Mouse (Mus musculus) forebrain, embryonic 12.5 days (tissue): ENCODE data around the gene Tmem270. TPM values are rescaled to one million over a fixed set of nuclear protein-coding genes. Genes with fewer than 3 reads are reported as not detected.
"Not testable (repeated sequence)": the region's sequence is repeated elsewhere in the genome, so short reads cannot be mapped to it uniquely, and the experiment has no call there.

ENCODE experiments used
- ATAC-seq: fragments of 200-750 bp; cut with Nextera tagmentation; 2 replicates; pipeline ENCODE4 v1.8.0; 2017; ENCODE audit warnings: moderate TSS enrichment; ENCODE audit not compliant: low FRiP score
- H3K27ac ChIP-seq: fragments of 300-500 bp; sonication (generic); 2 replicates; pipeline ENCODE4 v1.5.1; 2016; ENCODE audit warnings: mild to moderate bottlenecking
- H3K27me3 ChIP-seq: fragments of 300-500 bp; sonication (generic); 2 replicates; pipeline ENCODE4 v1.6.1; 2016; ENCODE audit warnings: mild to moderate bottlenecking
- H3K36me3 ChIP-seq: fragments of 300-500 bp; sonication (generic); replicated peaks from 2 replicates; pipeline ENCODE4 v1.6.1; 2016; ENCODE audit warnings: mild to moderate bottlenecking
- H3K4me1 ChIP-seq: fragments of 300-500 bp; sonication (generic); 2 replicates; pipeline ENCODE4 v1.6.1; 2016
- H3K4me2 ChIP-seq: fragments of 300-500 bp; sonication (generic); 2 replicates; pipeline ENCODE4 v1.6.1; 2016; ENCODE audit warnings: mild to moderate bottlenecking, moderate library complexity
- H3K4me3 ChIP-seq: fragments of 300-500 bp; sonication (generic); replicated peaks from 2 replicates; pipeline ENCODE4 v1.5.1; 2016; ENCODE audit warnings: mild to moderate bottlenecking
- H3K9ac ChIP-seq: fragments of 300-500 bp; sonication (generic); 2 replicates; pipeline ENCODE4 v1.6.1; 2016; ENCODE audit warnings: mild to moderate bottlenecking
- H3K9me3 ChIP-seq: fragments of 300-500 bp; sonication (generic); 2 replicates; pipeline ENCODE4 v1.6.1; 2016
- WGBS: fragments of 180-500 bp; shearing (Covaris S2); methylation state at CpG from one replicate; pipeline ENCODE4 v1.1.7; 2016; 5-methylcytosine and 5-hydroxymethylcytosine counted together
- polyA plus RNA-seq: library from polyadenylated mRNA; unstranded; fragments of >200 nt; fragmentation: Nextera tagmentation; extraction: Ambion mirVana; gene quantifications from 2 replicates; pipeline ENCODE4 v1.2.1, GENCODE M21; 2016

Tmem270 gene
- polyA plus RNA-seq, 1 experiment from 2014 or later = not detected

DNA sequence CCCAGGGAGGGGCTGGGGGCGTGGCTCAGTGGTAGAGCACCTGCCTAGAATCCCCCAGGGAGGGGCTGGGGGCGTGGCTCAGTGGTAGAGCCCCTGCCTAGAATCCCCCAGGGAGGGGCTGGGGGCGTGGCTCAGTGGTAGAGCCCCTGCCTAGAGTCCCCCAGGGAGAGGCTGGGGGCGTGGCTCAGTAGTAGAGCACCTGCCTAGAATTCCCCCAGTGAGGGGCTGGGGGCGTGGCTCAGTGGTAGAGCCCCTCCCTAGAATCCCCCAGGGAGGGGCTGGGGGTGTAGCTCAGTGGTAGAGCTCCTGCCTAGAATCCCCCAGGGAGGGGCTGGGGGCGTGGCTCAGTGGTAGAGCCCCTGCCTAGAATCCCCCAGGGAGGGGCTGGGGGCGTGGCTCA, 33.0 kb upstream of the Tmem270 start:
- H3K4me2 ChIP-seq, H3K4me3 ChIP-seq, H3K36me3 ChIP-seq, H3K9me3 ChIP-seq, H3K4me1 ChIP-seq, H3K27me3 ChIP-seq, H3K9ac ChIP-seq, ATAC-seq, H3K27ac ChIP-seq: not testable (repeated sequence)
- WGBS = 80% methylated on average over 3 of the region's 7 CpGs

DNA sequence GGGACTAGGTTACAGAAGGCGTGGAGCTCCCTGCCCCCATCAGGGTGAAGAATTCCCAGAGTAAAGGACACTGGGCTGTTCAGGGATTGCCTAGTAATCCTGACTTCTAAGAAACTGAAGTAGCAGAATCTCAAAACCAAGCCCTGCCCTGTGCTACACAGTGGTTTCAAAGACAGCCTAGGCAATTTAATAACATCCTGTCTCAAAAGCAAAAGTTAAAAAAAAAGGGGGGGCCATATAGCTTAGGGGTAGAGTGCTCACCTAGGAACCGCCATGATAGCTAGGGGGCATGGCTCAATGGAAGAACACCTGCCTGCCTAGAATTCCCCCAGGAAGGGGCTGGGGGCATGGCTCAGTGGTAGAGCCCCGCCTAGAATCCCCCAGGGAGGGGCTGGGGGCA, 32.5 kb upstream of the Tmem270 start:
- no peak overlapping the region for H3K4me2 ChIP-seq
- H3K27me3 ChIP-seq = 0 out of 2 replicates have a peak, but pooled peaks cover 4% of the 10 kb centered on the region
- no peaks in the 10 kb centered on the region for H3K36me3 ChIP-seq
- no peak for ATAC-seq
- 79% methylated on average over 3 of the region's 3 CpGs for WGBS
- H3K9ac ChIP-seq = no peak overlapping the region
- no peak overlapping the region for H3K4me3 ChIP-seq
- no peak overlapping the region for H3K27ac ChIP-seq
- H3K9me3 ChIP-seq = no peaks in the 10 kb centered on the region
- H3K4me1 ChIP-seq = no peaks in the 10 kb centered on the region

DNA sequence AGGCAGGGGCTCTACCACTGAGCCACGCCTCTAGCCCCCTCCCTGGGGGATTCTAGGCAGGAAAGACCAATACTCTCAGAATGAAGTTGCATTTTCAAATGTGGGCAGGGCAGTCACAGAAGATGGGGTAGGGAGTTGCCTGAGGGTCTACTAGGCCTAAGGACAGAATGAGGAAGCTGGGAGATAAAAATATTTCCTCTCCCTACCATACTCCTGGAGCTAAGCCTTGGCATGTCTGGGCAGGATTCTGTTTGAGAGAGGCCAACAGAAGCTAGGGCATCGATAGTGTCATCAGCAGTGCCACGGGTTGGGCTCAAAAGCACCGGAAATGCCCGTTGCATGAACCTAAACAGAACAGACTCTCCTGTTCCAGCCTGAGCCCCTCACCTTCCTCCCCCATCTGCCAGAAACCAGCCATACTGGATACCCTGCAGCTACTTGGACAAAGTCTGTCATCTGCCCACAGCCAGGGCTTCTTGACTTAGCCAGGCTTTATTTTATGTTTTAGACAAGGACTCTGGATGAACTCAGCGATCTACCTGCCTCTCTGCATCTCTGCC, 30.2 kb upstream of the Tmem270 start:
- no peak for ATAC-seq
- WGBS = 93% methylated on average over 6 of the region's 6 CpGs

DNA sequence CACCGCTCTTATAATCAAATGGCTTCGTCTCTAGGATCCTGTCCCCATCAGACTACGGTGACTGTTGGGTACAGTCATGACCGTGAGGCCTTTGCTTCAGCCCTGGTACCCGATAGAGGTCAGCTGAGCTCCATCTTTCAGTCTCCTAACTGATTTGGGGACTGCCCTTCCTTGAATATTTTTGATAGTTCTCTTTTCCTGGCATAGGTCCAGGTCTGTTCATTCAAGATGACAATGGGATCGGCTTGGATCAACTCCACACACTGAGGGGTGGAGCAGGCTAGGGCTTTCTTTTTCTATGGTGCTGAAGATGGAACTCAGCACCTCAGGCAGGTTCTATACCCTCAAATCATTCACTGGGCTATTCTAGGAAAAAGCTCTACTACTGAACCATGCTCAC, 29.5 kb upstream of the Tmem270 start:
- H3K9ac ChIP-seq = no peak overlapping the region
- 92% methylated on average over 6 of the region's 6 CpGs for WGBS
- H3K9me3 ChIP-seq = no peaks in the 10 kb centered on the region
- no peak for ATAC-seq
- H3K27ac ChIP-seq = no peak overlapping the region
- peaks cover 6% of the 10 kb centered on the region for H3K4me1 ChIP-seq
- no peak overlapping the region for H3K4me3 ChIP-seq
- no peaks in the 10 kb centered on the region for H3K27me3 ChIP-seq
- H3K36me3 ChIP-seq = no peaks in the 10 kb centered on the region
- H3K4me2 ChIP-seq = no peak overlapping the region

More for the DNA sequence above, 30.2 kb upstream of the Tmem270 start:
- Histone ChIP-seq H3K9ac (no peak overlapping the region), H3K4me2 (no peak overlapping the region), H3K4me1 (peaks cover 6% of the 10 kb centered on the region), H3K9me3 (no peaks in the 10 kb centered on the region), H3K27me3 (no peaks in the 10 kb centered on the region), H3K27ac (no peak overlapping the region), H3K4me3 (no peak overlapping the region), H3K36me3 (no peaks in the 10 kb centered on the region)

DNA sequence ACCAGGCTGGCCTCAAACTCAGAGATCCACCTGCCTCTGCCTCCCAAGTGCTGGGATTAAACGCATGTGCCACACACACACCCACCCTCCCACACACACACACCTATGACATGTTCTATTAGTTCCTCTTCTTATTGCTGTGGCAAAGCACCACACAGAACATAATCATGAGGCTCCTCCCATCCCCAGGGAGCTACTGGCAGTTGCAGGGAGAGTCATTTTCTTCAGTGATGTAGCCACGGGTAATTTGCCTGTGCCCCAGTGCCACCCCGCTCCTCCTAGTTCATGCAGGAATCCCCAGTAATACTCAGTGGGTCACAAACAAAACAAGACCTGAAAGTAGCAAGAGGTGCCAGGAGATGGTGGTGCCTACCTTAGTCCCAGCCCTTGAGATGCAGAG, 28.1 kb upstream of the Tmem270 start:
- no peak for ATAC-seq
- H3K36me3 ChIP-seq = no peaks in the 10 kb centered on the region
- H3K4me2 ChIP-seq = no peak overlapping the region
- H3K27me3 ChIP-seq = 0 out of 2 replicates have a peak, but pooled peaks cover 3% of the 10 kb centered on the region
- WGBS = 91% methylated on average over 3 of the region's 3 CpGs
- H3K9me3 ChIP-seq = no peaks in the 10 kb centered on the region
- H3K9ac ChIP-seq = no peak overlapping the region
- H3K4me3 ChIP-seq = no peak overlapping the region
- H3K4me1 ChIP-seq = peaks cover 6% of the 10 kb centered on the region
- H3K27ac ChIP-seq = no peak overlapping the region

DNA sequence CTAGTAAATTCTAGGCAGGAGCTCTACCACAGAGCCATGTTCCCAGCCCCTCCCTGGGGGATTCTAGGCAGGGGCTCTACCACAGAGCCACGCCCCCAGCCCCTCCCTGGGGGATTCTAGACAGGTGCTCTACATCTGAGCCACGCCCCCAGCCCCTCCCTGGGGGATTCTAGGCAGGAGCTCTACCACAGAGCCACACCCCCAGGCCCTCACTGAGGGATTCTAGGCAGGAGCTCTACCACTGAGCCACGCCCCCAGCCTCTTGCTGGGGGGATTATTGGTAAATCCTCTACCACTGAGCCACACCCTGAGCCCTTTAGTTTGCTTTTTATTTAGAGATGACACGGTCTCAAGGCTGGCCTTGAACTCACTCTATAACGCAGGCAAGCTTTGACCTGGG, 27.2 kb upstream of the Tmem270 start:
- H3K27me3 ChIP-seq, H3K4me1 ChIP-seq, H3K36me3 ChIP-seq, H3K9ac ChIP-seq, H3K4me2 ChIP-seq, H3K27ac ChIP-seq, H3K9me3 ChIP-seq, ATAC-seq, H3K4me3 ChIP-seq: not testable (repeated sequence)
- 87% methylated on average over 5 of the region's 5 CpGs for WGBS

DNA sequence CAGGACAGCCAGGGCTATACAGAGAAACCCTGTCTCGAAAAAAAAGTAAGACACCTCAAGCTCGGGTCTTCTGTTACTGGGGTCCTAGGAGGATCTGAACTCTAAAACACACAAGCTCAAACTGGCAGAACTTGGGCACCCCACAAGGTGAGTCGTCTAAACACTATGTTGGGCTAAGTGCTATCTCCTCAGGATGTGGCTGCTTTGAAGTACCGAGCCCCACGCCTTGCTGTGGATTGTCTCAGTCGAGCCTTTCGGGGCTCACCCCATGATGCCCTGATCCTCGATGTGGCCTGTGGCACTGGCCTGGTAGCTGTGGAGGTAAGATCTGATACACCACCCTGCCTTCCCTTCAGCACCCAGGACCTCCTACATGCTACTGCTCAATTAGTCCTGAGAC, 26.7 kb upstream of the Tmem270 start:
- no peak overlapping the region for H3K4me3 ChIP-seq
- 90% methylated on average over 8 of the region's 8 CpGs for WGBS
- no peak overlapping the region for H3K9ac ChIP-seq
- H3K4me1 ChIP-seq = peaks cover 6% of the 10 kb centered on the region
- H3K9me3 ChIP-seq = no peaks in the 10 kb centered on the region
- peak overlapping the region; percentile 81; the same call in 1 of the 2 replicates for H3K4me2 ChIP-seq
- H3K27ac ChIP-seq = no peak overlapping the region
- no peak for ATAC-seq
- no peaks in the 10 kb centered on the region for H3K36me3 ChIP-seq
- H3K27me3 ChIP-seq = 0 out of 2 replicates have a peak, but pooled peaks cover 7% of the 10 kb centered on the region

DNA sequence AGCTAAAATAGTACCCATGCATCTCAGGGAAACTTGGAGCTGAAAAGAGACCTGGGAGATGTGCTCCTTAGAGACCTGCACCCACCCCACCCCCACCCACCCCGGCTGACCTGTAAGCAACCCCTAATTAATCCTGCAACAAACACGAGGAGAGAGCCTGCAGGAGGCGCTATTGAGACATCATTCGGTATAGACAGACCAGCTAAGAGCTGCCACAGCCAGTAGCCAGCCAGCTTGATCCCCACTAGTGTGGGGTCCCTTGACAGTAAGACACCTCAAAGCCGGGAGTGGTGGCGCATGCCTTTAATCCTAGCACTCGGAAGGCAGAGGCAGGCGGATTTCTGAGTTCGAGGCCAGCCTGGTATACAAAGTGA, 26.4 kb upstream of the Tmem270 start:
- peak overlapping the region; percentile 50; the same call in 1 of the 2 replicates for H3K27ac ChIP-seq
- no peaks in the 10 kb centered on the region for H3K9me3 ChIP-seq
- ATAC-seq = peak; percentile 33; the same call in 1 of the 2 replicates
- no peaks in the 10 kb centered on the region for H3K36me3 ChIP-seq
- peak overlapping the region; percentile 81 for H3K4me2 ChIP-seq
- peak overlapping the region; percentile 69 for H3K4me3 ChIP-seq
- 50% methylated on average over 9 of the region's 9 CpGs for WGBS
- 0 out of 2 replicates have a peak, but pooled peaks cover 7% of the 10 kb centered on the region for H3K27me3 ChIP-seq
- H3K9ac ChIP-seq = peak overlapping the region; percentile 72
- peaks cover 6% of the 10 kb centered on the region for H3K4me1 ChIP-seq

DNA sequence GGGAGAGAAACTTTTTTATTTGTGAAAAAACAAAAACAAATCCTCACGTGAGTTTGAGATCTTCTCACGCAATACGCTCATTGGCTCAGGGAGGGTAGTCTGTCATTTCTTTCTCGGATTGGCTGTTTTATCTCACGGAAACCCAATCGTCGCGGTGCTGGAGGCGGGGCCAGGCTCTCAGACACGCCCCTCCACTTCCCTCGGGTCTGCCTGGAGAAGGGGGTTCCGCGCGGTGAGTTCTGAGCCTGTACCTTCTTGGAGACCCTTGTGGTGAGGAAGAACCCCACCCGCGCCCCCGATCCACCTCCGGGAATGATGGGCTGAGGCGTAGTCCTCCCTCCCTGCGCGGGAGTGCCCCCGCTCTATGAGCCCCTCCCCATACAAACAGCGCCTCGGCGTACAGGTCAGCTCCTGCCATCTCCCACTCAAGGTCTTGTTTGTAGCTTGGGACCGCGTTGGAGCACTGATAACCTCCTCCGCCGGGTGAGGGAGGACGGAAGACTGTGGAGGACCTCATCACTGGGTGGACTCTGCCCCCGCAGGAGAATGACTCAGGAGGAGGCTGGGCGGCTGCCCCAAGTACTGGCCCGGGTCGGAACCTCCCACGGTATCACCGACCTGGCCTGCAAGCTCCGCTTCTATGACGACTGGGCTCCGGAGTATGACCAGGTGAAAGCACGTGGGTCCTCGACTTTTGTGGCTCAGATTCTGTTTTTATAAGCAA, 25.8 kb upstream of the Tmem270 start, which contains the start of gene Mettl27:
Gene Mettl27 (plus strand): TSS at position 190 of the 724 bp plus-strand sequence.
- H3K36me3 ChIP-seq = no peaks in the 10 kb centered on the region
- H3K9ac ChIP-seq = peak within 1 kb of the TSS; percentile 72
- peak within 1 kb of the TSS; percentile 69 for H3K4me3 ChIP-seq
- 0 out of 2 replicates have a peak, but pooled peaks cover 7% of the 10 kb centered on the region for H3K27me3 ChIP-seq
- ATAC-seq = peak; percentile 98
- WGBS = under 1% methylated on average over 41 of the region's 41 CpGs
- peaks cover 6% of the 10 kb centered on the region for H3K4me1 ChIP-seq
- H3K9me3 ChIP-seq = no peaks in the 10 kb centered on the region
- H3K4me2 ChIP-seq = peak within 1 kb of the TSS; percentile 81
- H3K27ac ChIP-seq = peak within 1 kb of the TSS; percentile 50; the same call in 1 of the 2 replicates

DNA sequence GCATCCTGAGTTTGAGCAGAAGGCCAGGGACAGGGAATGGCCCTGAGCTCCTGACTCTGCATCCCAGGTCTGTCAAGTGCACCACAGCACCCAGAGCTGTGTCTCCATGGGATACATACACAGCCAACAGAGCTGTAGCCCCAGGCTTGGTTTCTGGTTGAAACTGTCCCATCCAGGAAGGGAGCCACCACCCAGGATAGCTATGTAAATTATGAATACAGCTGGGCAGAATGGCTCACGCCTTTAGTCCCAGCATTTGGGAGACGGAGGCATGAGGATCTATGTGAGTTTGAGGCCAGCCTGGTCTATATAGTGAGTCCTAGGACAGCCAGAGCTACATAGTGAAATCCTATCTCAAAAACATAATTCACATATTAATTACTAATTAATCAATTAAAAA, 23.5 kb upstream of the Tmem270 start:
- Histone ChIP-seq H3K36me3 (no peaks in the 10 kb centered on the region), H3K9me3 (no peaks in the 10 kb centered on the region), H3K27ac (no peak overlapping the region), H3K27me3 (0 out of 2 replicates have a peak, but pooled peaks cover 7% of the 10 kb centered on the region), H3K9ac (no peak overlapping the region), H3K4me2 (no peak overlapping the region), H3K4me1 (peaks cover 6% of the 10 kb centered on the region), H3K4me3 (no peak overlapping the region)
- no peak for ATAC-seq
- WGBS = 91% methylated on average over 2 of the region's 2 CpGs

DNA sequence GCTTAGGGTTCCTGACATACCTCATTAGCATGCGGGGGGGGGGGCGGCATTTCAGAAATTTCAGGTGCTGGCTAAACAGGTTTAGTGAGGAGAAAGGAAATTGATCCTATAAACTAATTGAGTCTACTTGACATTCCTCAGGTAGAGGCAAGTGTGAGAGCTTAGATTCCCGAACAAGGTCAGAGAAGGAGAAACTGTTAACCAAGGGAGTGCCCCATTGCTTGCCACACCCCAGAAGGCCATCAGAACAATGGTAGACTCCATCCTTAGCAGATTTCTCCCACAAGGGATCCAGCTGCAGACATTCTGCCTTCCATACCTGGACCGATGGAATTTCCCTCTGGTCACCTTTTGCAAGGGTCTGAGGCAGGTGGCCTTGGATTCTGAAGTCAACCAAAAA, 20.2 kb upstream of the Tmem270 start:
- 0 out of 2 replicates have a peak, but pooled peaks cover 7% of the 10 kb centered on the region for H3K27me3 ChIP-seq
- WGBS = 82% methylated on average over 4 of the region's 4 CpGs
- H3K9ac ChIP-seq = no peak overlapping the region
- H3K27ac ChIP-seq = no peak overlapping the region
- no peak overlapping the region for H3K4me3 ChIP-seq
- no peak overlapping the region for H3K4me2 ChIP-seq
- no peaks in the 10 kb centered on the region for H3K4me1 ChIP-seq
- ATAC-seq = no peak
- H3K36me3 ChIP-seq = no peaks in the 10 kb centered on the region
- H3K9me3 ChIP-seq = no peaks in the 10 kb centered on the region

DNA sequence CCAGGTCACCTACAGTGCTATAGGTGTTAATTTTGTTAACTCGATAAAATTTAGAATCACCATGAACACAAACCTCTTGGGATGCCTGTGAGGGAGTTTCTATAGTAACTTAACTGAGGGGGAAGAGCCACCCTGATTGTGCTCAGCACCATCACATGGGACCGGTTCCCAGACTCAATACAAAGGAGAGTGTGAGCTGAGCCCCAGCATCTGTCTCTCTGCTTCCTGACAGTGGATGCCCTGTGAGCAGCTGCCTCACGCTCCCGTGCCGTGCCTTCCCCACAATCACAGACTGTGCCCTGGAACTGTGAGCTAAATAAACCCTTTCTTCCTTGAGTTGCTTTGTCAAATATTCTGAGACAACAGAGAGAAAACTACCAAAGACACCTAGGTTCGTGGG, 16.6 kb upstream of the Tmem270 start:
- Histone ChIP-seq H3K4me3 (no peak overlapping the region), H3K36me3 (no peaks in the 10 kb centered on the region), H3K27me3 (no peaks in the 10 kb centered on the region), H3K9ac (no peak overlapping the region), H3K4me2 (no peak overlapping the region), H3K27ac (no peak overlapping the region), H3K9me3 (no peaks in the 10 kb centered on the region), H3K4me1 (no peaks in the 10 kb centered on the region)
- 74% methylated on average over 6 of the region's 6 CpGs for WGBS
- ATAC-seq = no peak

DNA sequence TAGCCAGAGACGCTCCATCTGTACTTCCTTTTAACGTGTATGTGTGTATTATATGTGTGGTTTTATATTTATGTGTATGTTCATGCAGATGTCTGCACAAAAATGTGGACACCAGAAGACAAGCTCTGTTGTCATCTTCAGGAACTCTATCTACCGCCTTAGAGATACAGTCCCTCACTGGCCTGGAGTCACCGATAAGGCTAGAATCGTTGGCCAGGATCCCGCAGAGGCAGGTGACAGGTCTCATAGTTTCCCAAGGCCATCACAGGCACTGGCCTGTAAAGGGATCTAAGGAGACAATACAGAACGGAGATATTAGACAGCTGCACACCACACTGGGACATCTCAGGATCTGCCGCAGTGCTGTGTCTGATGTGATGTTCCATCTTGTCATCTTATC, 14.6 kb upstream of the Tmem270 start:
- Histone ChIP-seq H3K27ac (no peak overlapping the region), H3K4me1 (no peaks in the 10 kb centered on the region), H3K9me3 (no peaks in the 10 kb centered on the region), H3K4me2 (no peak overlapping the region), H3K27me3 (no peaks in the 10 kb centered on the region), H3K9ac (no peak overlapping the region), H3K4me3 (no peak overlapping the region), H3K36me3 (no peaks in the 10 kb centered on the region)
- no peak for ATAC-seq
- 88% methylated on average over 8 of the region's 8 CpGs for WGBS
